Mouse (Mus musculus): ENCODE measurements around the gene Smpdl3a. TPM values are rescaled to one million over a fixed set of nuclear protein-coding genes. Genes with fewer than 3 reads are reported as not detected.

The Smpdl3a gene
- total and polyA plus RNA-seq, 3 experiments = not detected

- Histone ChIP-seq H3K4me3 (ENCODE audit: low read depth, low read length) (no peak overlapping the region), H3K36me3 (replicated peaks) (no peaks in the 10 kb centered on the region), H3K9me3 (replicated peaks) (no peaks in the 10 kb centered on the region), H3K27me3 (ENCODE audit: insufficient read depth, low read length) (no peaks in the 10 kb centered on the region), H3K4me1 (ENCODE audit: insufficient read depth, low read depth, low read length) (peaks cover 2% of the 10 kb centered on the region; the same call in 1 of the 2 replicates)
- ATAC-seq (ENCODE audit: extremely low read depth, insufficient number of reproducible peaks, low FRiP score, poor library complexity, severe bottlenecking) (no peak), DNase-seq (ENCODE audit: low spot score) (no peak)
- no peak for TF ChIP-seq GATA1 (IDR thresholded peaks at IDR 0.05; ENCODE audit: borderline replicate concordance, low read length)
Observed at GRCm38 (mm10) chr10:57829621-57830020, 35.5 kb downstream of the Smpdl3a start.

- ATAC-seq (ENCODE audit: extremely low read depth, insufficient number of reproducible peaks, low FRiP score, poor library complexity, severe bottlenecking) = no peak
- no peaks in the 10 kb centered on the region for H3K27me3 ChIP-seq (ENCODE audit: insufficient read depth, low read length)
- H3K4me1 ChIP-seq (ENCODE audit: insufficient read depth, low read depth, low read length) = no peaks in the 10 kb centered on the region
- no peaks in the 10 kb centered on the region for H3K36me3 ChIP-seq (replicated peaks)
- TF ChIP-seq POLR2AphosphoS5 (IDR thresholded peaks at IDR 0.05; ENCODE audit: insufficient replicate concordance, low read depth, low read length) (no peak), GATA1 (IDR thresholded peaks at IDR 0.05; ENCODE audit: borderline replicate concordance, low read length) (no peak)
- DNase-seq (ENCODE audit: low spot score) = no peak
- H3K9me3 ChIP-seq (replicated peaks) = no peaks in the 10 kb centered on the region
- H3K4me3 ChIP-seq (ENCODE audit: low read depth, low read length) = no peak overlapping the region
Observed at GRCm38 (mm10) chr10:57835094-57835493, 41.0 kb downstream of the Smpdl3a start.

GRCm38 (mm10) chr10:57835982-57836381, 41.8 kb downstream of the Smpdl3a start:
- no peak for DNase-seq (ENCODE audit: low spot score)
- TF ChIP-seq POLR2AphosphoS5 (IDR thresholded peaks at IDR 0.05; ENCODE audit: insufficient replicate concordance, low read depth, low read length) (no peak), CTCF (IDR thresholded peaks at IDR 0.05; ENCODE audit: low read depth, low read length) (no peak), TAL1 (conservative IDR thresholded peaks at IDR 0.05; ENCODE audit: low read depth, low read length) (no peak), GATA2 (IDR thresholded peaks at IDR 0.05; ENCODE audit: borderline replicate concordance, low read depth, low read length) (no peak), GATA1 (IDR thresholded peaks at IDR 0.05; ENCODE audit: borderline replicate concordance, low read length) (no peak)
- H3K36me3 ChIP-seq (replicated peaks) = no peaks in the 10 kb centered on the region
- H3K27me3 ChIP-seq (ENCODE audit: insufficient read depth, low read length) = no peaks in the 10 kb centered on the region
- H3K9me3 ChIP-seq (replicated peaks) = no peaks in the 10 kb centered on the region
- no peak overlapping the region for H3K4me3 ChIP-seq (ENCODE audit: low read depth, low read length)
- no peaks in the 10 kb centered on the region for H3K4me1 ChIP-seq (ENCODE audit: insufficient read depth, low read depth, low read length)
- no peak for ATAC-seq (ENCODE audit: extremely low read depth, insufficient number of reproducible peaks, low FRiP score, poor library complexity, severe bottlenecking)

- ATAC-seq (ENCODE audit: extremely low read depth, insufficient number of reproducible peaks, low FRiP score, poor library complexity, severe bottlenecking) = no peak
- DNase-seq (ENCODE audit: low spot score) = no peak
- Histone ChIP-seq H3K4me3 (ENCODE audit: low read depth, low read length) (no peak overlapping the region), H3K27me3 (ENCODE audit: insufficient read depth, low read length) (no peaks in the 10 kb centered on the region), H3K4me1 (ENCODE audit: insufficient read depth, low read depth, low read length) (no peaks in the 10 kb centered on the region), H3K9me3 (replicated peaks) (no peaks in the 10 kb centered on the region), H3K36me3 (replicated peaks) (no peaks in the 10 kb centered on the region)
- no peak for TF ChIP-seq GATA1 (IDR thresholded peaks at IDR 0.05; ENCODE audit: borderline replicate concordance, low read length)
- peak; percentile 18; the same call in 1 of the 2 replicates for TF ChIP-seq CTCF (IDR thresholded peaks at IDR 0.05; ENCODE audit: low read depth, low read length)
Observed at GRCm38 (mm10) chr10:57841638-57842509, 47.7 kb downstream of the Smpdl3a start.

GRCm38 (mm10) chr10:57847916-57848682, 54.0 kb downstream of the Smpdl3a start:
- no peaks in the 10 kb centered on the region for H3K9me3 ChIP-seq (replicated peaks)
- H3K4me1 ChIP-seq (ENCODE audit: insufficient read depth, low read depth, low read length) = no peaks in the 10 kb centered on the region
- H3K4me3 ChIP-seq (ENCODE audit: low read depth, low read length) = no peak overlapping the region
- H3K36me3 ChIP-seq (replicated peaks) = no peaks in the 10 kb centered on the region
- DNase-seq (ENCODE audit: low spot score) (no peak), ATAC-seq (ENCODE audit: extremely low read depth, insufficient number of reproducible peaks, low FRiP score, poor library complexity, severe bottlenecking) (no peak)
- TF ChIP-seq POLR2AphosphoS5 (IDR thresholded peaks at IDR 0.05; ENCODE audit: insufficient replicate concordance, low read depth, low read length) (no peak), CTCF (IDR thresholded peaks at IDR 0.05; ENCODE audit: low read depth, low read length) (peak; percentile 15; the same call in 1 of the 2 replicates)
- no peaks in the 10 kb centered on the region for H3K27me3 ChIP-seq (ENCODE audit: insufficient read depth, low read length)

Other genes starting within 250 kb of the Smpdl3a start
- gene Pkib, start 162.4 kb upstream of the Smpdl3a start, total RNA-seq (2014; fragmentation: Nextera tagmentation) = not detected in 2 replicates
- 0.16 and 0.17 TPM in 2 replicates for gene Pkib, start 162.4 kb upstream of the Smpdl3a start, total RNA-seq (2017)
- gene Pkib, start 162.4 kb upstream of the Smpdl3a start, polyA plus RNA-seq (2012) = not detected in 2 replicates
- 0.98 TPM in 1 of 2 replicates, not detected in the other for gene Fabp7, start 9.5 kb upstream of the Smpdl3a start, total RNA-seq (2014; fragmentation: Nextera tagmentation)
- 0.33 TPM in 1 of 2 replicates, not detected in the other for gene Fabp7, start 9.5 kb upstream of the Smpdl3a start, total RNA-seq (2017)
- gene Fabp7, start 9.5 kb upstream of the Smpdl3a start, polyA plus RNA-seq (2012) = not detected in 2 replicates

Measured in G1E (cell line).